Mouse (Mus musculus) forebrain, embryonic 14.5 days (tissue): ENCODE measurements around the gene Grap. TPM values are rescaled to one million over a fixed set of nuclear protein-coding genes. Genes with fewer than 3 reads are reported as not detected.

Experiments used
- ATAC-seq: fragments of 200-750 bp; cut with Nextera tagmentation; 2 replicates; pipeline ENCODE4 v1.8.0; 2017; ENCODE audit warnings: mild to moderate bottlenecking, moderate library complexity
- DNase-seq: peaks from one replicate; pipeline ENCODE4 v3.0.0-alpha.2; 2015; ENCODE audit warnings: low spot score
- H3K27ac ChIP-seq: fragments of 300-500 bp; sonication (generic); 2 replicates; pipeline ENCODE4 v1.5.1; 2014; ENCODE audit warnings: low read depth, mild to moderate bottlenecking, control low read depth, low read length, moderate library complexity
- H3K27me3 ChIP-seq: fragments of 300-500 bp; sonication (generic); replicated peaks from 2 replicates; pipeline ENCODE4 v1.6.1; 2014; ENCODE audit warnings: low read length, control low read depth, mixed read lengths; ENCODE audit not compliant: control insufficient read depth, insufficient read depth
- H3K36me3 ChIP-seq: fragments of 300-500 bp; sonication (generic); 2 replicates; pipeline ENCODE4 v1.6.1; 2014; ENCODE audit warnings: low read length, control low read depth; ENCODE audit not compliant: control insufficient read depth, insufficient read depth
- H3K4me1 ChIP-seq: fragments of 300-500 bp; sonication (generic); 2 replicates; pipeline ENCODE4 v1.6.1; 2014; ENCODE audit warnings: antibody characterized with exemption, low read length, control low read depth; ENCODE audit not compliant: control insufficient read depth, insufficient read depth
- H3K4me2 ChIP-seq: fragments of 300-500 bp; sonication (generic); 2 replicates; pipeline ENCODE4 v1.6.1; 2014; ENCODE audit warnings: mild to moderate bottlenecking, control low read depth, low read length
- H3K4me3 ChIP-seq: fragments of 300-500 bp; sonication (generic); 2 replicates; pipeline ENCODE4 v1.5.1; 2014; ENCODE audit warnings: low read depth, low read length, control low read depth
- H3K9ac ChIP-seq: fragments of 300-500 bp; sonication (generic); 2 replicates; pipeline ENCODE4 v1.6.1; 2014; ENCODE audit warnings: mild to moderate bottlenecking, low read length, control low read depth, moderate library complexity
- H3K9me3 ChIP-seq: fragments of 300-500 bp; sonication (generic); replicated peaks from 2 replicates; pipeline ENCODE4 v1.6.1; 2016; ENCODE audit warnings: low read length, control low read depth, mixed read lengths; ENCODE audit not compliant: control insufficient read depth
- WGBS: fragments of 180-500 bp; shearing (Covaris S2); extraction: QIAGEN DNeasy Blood & Tissue Kit; methylation state at CpG from one replicate; pipeline ENCODE4 v1.1.7; 2014; 5-methylcytosine and 5-hydroxymethylcytosine counted together
- polyA plus RNA-seq: library from polyadenylated mRNA; unstranded; fragments of >200 nt; fragmentation: Nextera tagmentation; extraction: Ambion mirVana; gene quantifications from 2 replicates; pipeline ENCODE4 v1.2.1, GENCODE M21; 2014

The Grap gene
- polyA plus RNA-seq, 1 experiment from 2014 or later, result 5.6 TPM

DNA sequence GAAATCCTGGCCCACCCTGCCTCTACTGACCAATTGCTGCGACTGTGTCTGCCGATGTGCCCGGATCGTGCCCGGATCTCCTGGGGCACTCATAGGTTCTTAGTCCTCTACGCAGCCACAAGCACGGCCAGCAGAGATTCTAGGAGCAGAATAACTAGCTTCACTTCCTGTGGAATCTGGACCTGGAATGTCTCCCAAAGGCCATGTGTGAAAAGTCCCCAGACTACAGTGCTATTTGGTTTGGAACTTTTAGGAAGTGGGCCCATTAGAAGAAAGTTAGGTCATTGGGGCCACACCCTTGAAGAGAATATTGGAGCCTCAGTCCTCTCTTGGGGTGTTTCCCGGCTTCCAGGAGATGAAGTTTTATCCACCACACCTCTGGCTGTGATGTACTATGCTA is 34.9 kb upstream of the Grap start:
- Histone ChIP-seq H3K9ac (no peak overlapping the region), H3K27ac (no peak overlapping the region), H3K9me3 (no peaks in the 10 kb centered on the region), H3K4me3 (no peak overlapping the region), H3K36me3 (no peaks in the 10 kb centered on the region), H3K4me2 (no peak overlapping the region), H3K4me1 (0 out of 2 replicates have a peak, but pooled peaks cover 4% of the 10 kb centered on the region), H3K27me3 (no peaks in the 10 kb centered on the region)
- no peak for ATAC-seq
- DNase-seq, result no peak
- 93% methylated on average over 8 of the region's 8 CpGs for WGBS

DNA sequence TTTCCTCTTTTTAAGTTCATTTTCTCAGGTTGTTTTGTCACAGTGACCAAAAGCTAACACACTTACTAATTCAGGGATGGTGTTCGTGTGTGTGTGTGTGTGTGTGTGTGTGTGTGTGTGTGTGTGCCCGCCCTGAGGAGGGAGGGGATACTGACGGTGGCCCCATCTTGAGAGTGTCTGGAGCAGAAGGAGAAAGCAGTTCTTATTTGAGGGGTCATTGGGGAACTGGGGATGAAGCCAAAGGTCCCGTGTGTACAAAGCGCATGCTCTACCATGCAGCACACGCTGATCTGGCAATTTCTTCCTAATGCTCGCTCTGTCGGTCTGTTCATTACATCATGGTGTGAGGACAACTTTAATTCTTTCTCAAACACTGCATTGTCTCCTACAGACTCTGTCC is 34.5 kb upstream of the Grap start:
- ATAC-seq, result no peak
- Histone ChIP-seq H3K27ac (no peak overlapping the region), H3K36me3 (no peaks in the 10 kb centered on the region), H3K4me1 (0 out of 2 replicates have a peak, but pooled peaks cover 4% of the 10 kb centered on the region), H3K4me2 (no peak overlapping the region), H3K4me3 (no peak overlapping the region), H3K9ac (no peak overlapping the region), H3K9me3 (no peaks in the 10 kb centered on the region), H3K27me3 (no peaks in the 10 kb centered on the region)
- DNase-seq, result no peak
- WGBS, result 80% methylated on average over 8 of the region's 8 CpGs

DNA sequence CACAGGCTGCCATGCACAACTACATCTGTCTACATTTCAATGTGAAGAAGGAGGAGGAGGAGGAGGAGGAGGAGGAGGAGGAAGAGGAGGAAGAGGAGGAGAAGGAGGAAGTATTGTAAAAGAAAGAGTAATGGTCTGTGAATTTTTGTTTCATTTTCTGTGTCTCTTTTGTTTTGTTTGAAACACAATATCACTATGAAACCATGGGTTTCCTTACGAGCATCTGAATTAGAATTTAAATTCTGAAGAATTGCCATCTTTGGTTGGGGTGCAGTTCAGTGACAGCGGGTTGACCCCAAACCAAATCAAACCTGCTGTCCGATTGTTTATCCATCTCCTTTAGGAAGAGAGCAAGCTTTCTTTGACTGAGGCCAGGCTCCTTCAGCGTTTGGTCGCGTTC is 33.7 kb upstream of the Grap start:
- peak overlapping the region; percentile 47; the same call in 1 of the 2 replicates for H3K9ac ChIP-seq
- no peak for DNase-seq
- no peak overlapping the region for H3K27ac ChIP-seq
- no peak for ATAC-seq
- H3K27me3 ChIP-seq, result no peaks in the 10 kb centered on the region
- H3K9me3 ChIP-seq, result no peaks in the 10 kb centered on the region
- peak overlapping the region; percentile 35 for H3K4me3 ChIP-seq
- H3K36me3 ChIP-seq, result no peaks in the 10 kb centered on the region
- H3K4me1 ChIP-seq, result 0 out of 2 replicates have a peak, but pooled peaks cover 4% of the 10 kb centered on the region
- peak overlapping the region; percentile 67 for H3K4me2 ChIP-seq
- 16% methylated on average over 6 of the region's 6 CpGs for WGBS

DNA sequence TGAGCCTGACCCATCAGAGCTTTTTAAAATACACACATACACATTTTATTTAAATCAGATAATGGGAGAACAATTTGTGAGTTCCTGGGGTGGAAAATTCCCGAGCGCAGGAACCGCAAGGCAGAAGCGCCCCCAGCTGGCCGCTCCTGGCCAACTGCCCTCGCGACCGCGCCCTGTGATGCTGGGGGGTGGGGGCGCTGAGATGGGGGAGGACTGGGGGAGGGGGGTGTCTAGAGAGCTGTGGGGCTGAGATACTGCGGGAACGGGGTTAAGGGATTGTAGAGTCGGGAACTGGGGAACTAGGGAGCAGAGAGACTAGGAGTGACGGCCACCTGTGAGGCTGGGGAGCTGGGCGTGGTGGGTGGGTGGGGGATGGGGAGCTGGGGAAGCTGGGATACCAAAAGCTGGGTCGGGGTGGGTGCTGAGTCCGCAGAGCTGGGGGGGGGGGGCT is 33.2 kb upstream of the Grap start:
- Histone ChIP-seq H3K4me2 (peak overlapping the region; percentile 67), H3K36me3 (no peaks in the 10 kb centered on the region), H3K27me3 (no peaks in the 10 kb centered on the region), H3K4me3 (peak overlapping the region; percentile 35), H3K27ac (no peak overlapping the region), H3K9ac (peak overlapping the region; percentile 47; the same call in 1 of the 2 replicates), H3K9me3 (no peaks in the 10 kb centered on the region), H3K4me1 (0 out of 2 replicates have a peak, but pooled peaks cover 4% of the 10 kb centered on the region)
- 1% methylated on average over 17 of the region's 17 CpGs for WGBS
- DNase-seq (peak; percentile 62), ATAC-seq (peak; percentile 59)

DNA sequence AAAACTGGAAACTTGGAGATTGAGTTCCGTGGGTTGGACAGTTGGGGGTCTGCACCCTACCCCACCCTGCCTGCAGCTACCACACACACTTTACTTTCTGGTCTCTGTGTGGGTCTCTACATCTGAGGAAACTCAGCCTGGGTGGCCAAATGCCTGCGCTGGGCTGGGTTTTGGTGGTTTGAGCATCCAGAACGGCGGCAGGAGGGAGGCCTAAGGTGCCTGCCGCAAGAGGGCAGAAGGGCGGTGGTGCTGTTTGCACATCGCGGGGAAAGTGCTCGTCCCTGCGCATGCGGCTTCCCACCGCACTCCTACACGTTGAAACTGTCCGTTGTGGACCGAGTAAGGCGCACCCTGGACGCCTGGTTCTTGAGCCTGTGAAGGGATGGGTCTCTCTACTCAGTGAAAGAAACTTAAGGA is 32.8 kb upstream of the Grap start:
- H3K27ac ChIP-seq, result no peak overlapping the region
- ATAC-seq, result peak; percentile 85
- H3K4me3 ChIP-seq, result peak overlapping the region; percentile 35
- DNase-seq, result peak; percentile 81
- under 1% methylated on average over 17 of the region's 17 CpGs for WGBS
- 0 out of 2 replicates have a peak, but pooled peaks cover 4% of the 10 kb centered on the region for H3K4me1 ChIP-seq
- no peaks in the 10 kb centered on the region for H3K9me3 ChIP-seq
- H3K36me3 ChIP-seq, result no peaks in the 10 kb centered on the region
- H3K9ac ChIP-seq, result peak overlapping the region; percentile 47; the same call in 1 of the 2 replicates
- no peaks in the 10 kb centered on the region for H3K27me3 ChIP-seq
- H3K4me2 ChIP-seq, result peak overlapping the region; percentile 67

DNA sequence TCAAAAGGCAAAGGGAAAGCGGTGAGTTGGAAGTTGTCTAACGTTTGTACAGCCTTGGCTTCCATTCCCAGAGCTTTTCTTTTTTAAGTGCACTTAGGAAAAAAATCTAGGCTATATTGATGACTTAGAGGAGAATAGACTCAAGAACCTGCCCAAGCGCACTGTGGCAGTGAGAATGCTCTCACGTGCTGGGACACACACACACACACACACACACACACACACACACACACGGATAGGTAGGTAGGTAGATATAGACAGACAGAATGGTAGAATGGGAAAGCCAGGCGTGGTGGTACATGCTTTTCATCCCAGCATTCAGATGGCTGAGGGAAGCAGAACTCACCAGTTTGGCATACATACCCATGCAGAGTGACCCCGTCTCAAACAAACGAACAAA is 32.3 kb upstream of the Grap start:
- Histone ChIP-seq H3K36me3 (no peaks in the 10 kb centered on the region), H3K9me3 (no peaks in the 10 kb centered on the region), H3K4me1 (0 out of 2 replicates have a peak, but pooled peaks cover 4% of the 10 kb centered on the region), H3K27me3 (no peaks in the 10 kb centered on the region), H3K4me3 (peak overlapping the region; percentile 35; the same call in 1 of the 2 replicates), H3K4me2 (peak overlapping the region; percentile 67), H3K27ac (no peak overlapping the region), H3K9ac (peak overlapping the region; percentile 47; the same call in 1 of the 2 replicates)
- 63% methylated on average over 8 of the region's 8 CpGs for WGBS
- DNase-seq, result no peak
- ATAC-seq, result no peak

DNA sequence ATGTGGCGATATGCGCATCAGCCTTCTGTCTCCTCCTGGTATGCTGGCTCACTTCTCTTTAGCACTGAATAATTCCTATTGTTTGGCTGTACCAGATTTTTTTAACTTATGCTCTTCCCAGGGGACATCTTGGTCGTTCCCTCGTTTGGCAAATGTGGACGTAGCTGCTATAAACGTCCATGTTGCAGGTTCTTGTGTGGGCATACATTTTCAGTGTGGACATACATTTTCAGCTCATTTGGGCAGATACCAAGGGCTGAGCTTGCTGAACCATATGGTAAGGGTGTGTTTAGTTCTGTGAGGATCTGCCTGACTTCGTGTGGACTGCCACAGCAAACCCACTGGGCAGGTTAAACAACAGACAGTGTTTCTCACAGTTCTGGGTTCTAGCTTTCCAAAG is 27.9 kb upstream of the Grap start:
- Histone ChIP-seq H3K27me3 (no peaks in the 10 kb centered on the region), H3K36me3 (no peaks in the 10 kb centered on the region), H3K27ac (no peak overlapping the region), H3K9me3 (no peaks in the 10 kb centered on the region), H3K4me3 (no peak overlapping the region), H3K4me2 (no peak overlapping the region), H3K9ac (no peak overlapping the region), H3K4me1 (no peaks in the 10 kb centered on the region)
- ATAC-seq (no peak), DNase-seq (no peak)
- 79% methylated on average over 7 of the region's 7 CpGs for WGBS

DNA sequence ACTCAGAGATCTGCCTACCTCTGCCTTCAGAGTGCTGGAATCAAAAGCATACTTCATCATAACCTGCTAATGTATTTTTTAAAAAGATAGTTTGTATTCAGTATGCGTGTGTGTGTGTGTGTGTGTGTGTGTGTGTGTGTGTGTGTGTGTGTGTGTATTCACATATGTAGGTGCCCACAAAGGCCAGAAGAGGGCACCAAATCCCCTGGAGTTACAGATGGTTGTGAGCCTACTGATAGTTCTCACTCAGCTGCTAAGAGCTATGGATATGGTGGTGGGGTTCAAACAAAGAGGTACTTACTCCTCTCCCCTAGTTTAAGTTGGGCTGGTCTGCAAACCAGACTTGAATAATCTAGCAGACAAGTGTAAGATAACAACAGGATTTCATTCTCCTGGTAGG is 26.6 kb upstream of the Grap start:
- WGBS, result 87% methylated on average over 1 of the region's 1 CpGs
- H3K27ac ChIP-seq, result no peak overlapping the region
- H3K4me1 ChIP-seq, result no peaks in the 10 kb centered on the region
- no peak overlapping the region for H3K4me3 ChIP-seq
- no peaks in the 10 kb centered on the region for H3K36me3 ChIP-seq
- no peak overlapping the region for H3K4me2 ChIP-seq
- H3K9me3 ChIP-seq, result no peaks in the 10 kb centered on the region
- no peaks in the 10 kb centered on the region for H3K27me3 ChIP-seq
- DNase-seq (no peak), ATAC-seq (no peak)
- no peak overlapping the region for H3K9ac ChIP-seq

DNA sequence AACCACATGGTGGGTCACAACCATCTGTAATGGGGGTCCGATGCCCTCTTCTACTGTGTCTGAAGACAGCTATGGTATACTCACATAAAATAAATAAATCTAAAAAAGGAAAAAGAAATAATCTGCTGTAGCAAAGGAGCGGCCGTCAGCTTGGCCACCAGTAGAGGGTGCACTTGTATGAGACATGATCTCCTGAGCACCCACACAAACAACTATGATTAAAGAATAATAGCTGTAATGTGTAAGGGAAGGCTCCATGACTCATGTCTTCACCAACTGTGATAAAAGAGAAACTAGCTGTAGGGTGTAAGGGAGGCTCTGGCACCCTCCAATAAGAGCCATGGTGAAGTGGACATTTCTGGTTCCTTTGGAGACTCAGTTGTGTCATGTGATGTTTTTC is 23.4 kb upstream of the Grap start:
- H3K9me3 ChIP-seq, result no peaks in the 10 kb centered on the region
- H3K36me3 ChIP-seq, result no peaks in the 10 kb centered on the region
- ATAC-seq (no peak), DNase-seq (peak; percentile 24)
- no peak overlapping the region for H3K4me3 ChIP-seq
- no peak overlapping the region for H3K27ac ChIP-seq
- no peak overlapping the region for H3K9ac ChIP-seq
- H3K4me2 ChIP-seq, result no peak overlapping the region
- H3K4me1 ChIP-seq, result no peaks in the 10 kb centered on the region
- H3K27me3 ChIP-seq, result no peaks in the 10 kb centered on the region
- WGBS, result 75% methylated on average over 3 of the region's 3 CpGs
